Mouse (Mus musculus) thymus, postnatal 10 days (tissue): Measurements from ENCODE around the gene Rgma.
A peak's percentile ranks its signal among the peaks of the same experiment; 100 is the strongest.

Experiments used
- DNase-seq, 2 experiments: peaks; one replicate each; pipeline ENCODE4 v3.0.0; 2021; ENCODE audit warnings: low spot score in 2 of 2

Rgma gene

GRCm38 (mm10) chr7:73400051-73400916 is 25.0 kb downstream of the Rgma start:
- DNase-seq = no peak

GRCm38 (mm10) chr7:73402106-73402505 is 26.8 kb downstream of the Rgma start:
- no peak for DNase-seq

GRCm38 (mm10) chr7:73402671-73403070 is 27.4 kb downstream of the Rgma start:
- DNase-seq = no peak

GRCm38 (mm10) chr7:73403538-73403937 is 28.2 kb downstream of the Rgma start:
- no peak for DNase-seq

GRCm38 (mm10) chr7:73405550-73405949 is 30.2 kb downstream of the Rgma start:
- no peak for DNase-seq

- DNase-seq = no peak
These were observed 36.2 kb downstream of the Rgma start for GRCm38 (mm10) chr7:73411523-73411922.

- DNase-seq = no peak
These were observed 36.7 kb downstream of the Rgma start for GRCm38 (mm10) chr7:73411986-73412385.

- no peak for DNase-seq
These were observed 37.1 kb downstream of the Rgma start for GRCm38 (mm10) chr7:73412419-73412818.

GRCm38 (mm10) chr7:73414192-73414591 is 38.9 kb downstream of the Rgma start:
- DNase-seq = no peak

- DNase-seq = no peak
These were observed 44.1 kb downstream of the Rgma start for GRCm38 (mm10) chr7:73419375-73419774.

GRCm38 (mm10) chr7:73420827-73421226 is 45.5 kb downstream of the Rgma start:
- DNase-seq = no peak

- DNase-seq = no peak
These were observed 46.1 kb downstream of the Rgma start for GRCm38 (mm10) chr7:73421278-73422015.

GRCm38 (mm10) chr7:73422223-73423113 is 47.2 kb downstream of the Rgma start:
- peak; percentile 29 to 63 for DNase-seq

- no peak for DNase-seq
These were observed 47.9 kb downstream of the Rgma start for GRCm38 (mm10) chr7:73423236-73423635.

- DNase-seq = no peak
These were observed 48.9 kb downstream of the Rgma start for GRCm38 (mm10) chr7:73424243-73424642.

GRCm38 (mm10) chr7:73424705-73425104 is 49.4 kb downstream of the Rgma start:
- no peak for DNase-seq

GRCm38 (mm10) chr7:73425451-73425850 is 50.1 kb downstream of the Rgma start:
- DNase-seq = no peak

- no peak for DNase-seq
These were observed 50.9 kb downstream of the Rgma start for GRCm38 (mm10) chr7:73426235-73426634.

- DNase-seq = no peak
These were observed 51.6 kb downstream of the Rgma start for GRCm38 (mm10) chr7:73426752-73427386.

- no peak for DNase-seq
These were observed 52.5 kb downstream of the Rgma start for GRCm38 (mm10) chr7:73427794-73428193.

- DNase-seq = no peak
These were observed 53.2 kb downstream of the Rgma start for GRCm38 (mm10) chr7:73428525-73428924.
